Mouse (Mus musculus): ENCODE data around the gene Tex19.2.

GRCm38 (mm10) chr11:121085181-121085580, 33.3 kb downstream of the Tex19.2 start:
- no peak for TF ChIP-seq CTCF (IDR thresholded peaks at IDR 0.05; ENCODE audit: low read depth, low read length)
- TF ChIP-seq TAL1 (conservative IDR thresholded peaks at IDR 0.05; ENCODE audit: low read depth, low read length) = no peak
- TF ChIP-seq GATA1 (IDR thresholded peaks at IDR 0.05; ENCODE audit: borderline replicate concordance, low read length) = no peak
- TF ChIP-seq GATA2 (IDR thresholded peaks at IDR 0.05; ENCODE audit: borderline replicate concordance, low read depth, low read length) = no peak
- no peak for TF ChIP-seq POLR2AphosphoS5 (IDR thresholded peaks at IDR 0.05; ENCODE audit: insufficient replicate concordance, low read depth, low read length)
